Mouse (Mus musculus) myocyte (in vitro differentiated cells): Measurements from ENCODE around the gene Nfe2. TPM values are rescaled to one million over a fixed set of nuclear protein-coding genes. Genes with fewer than 3 reads are reported as not detected.
A peak's percentile ranks its signal among the peaks of the same experiment; 100 is the strongest.

Experiments
- H3K27me3 ChIP-seq: one replicate; pipeline ENCODE4 v1.6.1; 2011; ENCODE audit not compliant: control insufficient read depth, insufficient read depth, insufficient read length
- H3K36me3 ChIP-seq: one replicate; pipeline ENCODE4 v1.6.1; 2011; ENCODE audit not compliant: control insufficient read depth, insufficient read depth
- H3K4me2 ChIP-seq: one replicate; pipeline ENCODE4 v1.6.1; 2011; ENCODE audit warnings: low read depth, control low read depth
- H3K4me3 ChIP-seq: one replicate; pipeline ENCODE4 v1.5.1; 2011; ENCODE audit warnings: mild to moderate bottlenecking, control low read depth, moderate library complexity
- H3K79me2 ChIP-seq: one replicate; pipeline ENCODE4 v1.6.1; 2011; ENCODE audit not compliant: control insufficient read depth, insufficient read depth
- H3ac ChIP-seq: one replicate; pipeline ENCODE4 v1.6.1; 2011; ENCODE audit not compliant: control insufficient read depth, insufficient read length
- CEBPB ChIP-seq: IDR thresholded peaks from 2 replicates; pipeline ENCODE4 v1.6.1; 2011; ENCODE audit warnings: mild to moderate bottlenecking, moderate library complexity; ENCODE audit not compliant: poor library complexity, insufficient read depth, severe bottlenecking
- E2F4 ChIP-seq: IDR thresholded peaks from one replicate; pipeline ENCODE4 v1.6.1; 2011; ENCODE audit warnings: mild to moderate bottlenecking, control low read depth, moderate library complexity; ENCODE audit not compliant: insufficient read depth
- MAX ChIP-seq: IDR thresholded peaks from one replicate; pipeline ENCODE4 v1.6.1; 2011; ENCODE audit warnings: low read depth, mild to moderate bottlenecking, control low read depth
- MYOD1 ChIP-seq, 3 experiments: IDR thresholded peaks; one replicate each; pipeline ENCODE4 v1.6.1; 2011; ENCODE audit warnings: control low read depth in 2 of 3, low read depth in 2 of 3, mild to moderate bottlenecking in 2 of 3, moderate library complexity in 1 of 3; ENCODE audit not compliant: insufficient read length in 2 of 3, control insufficient read depth in 1 of 3
- MYOG ChIP-seq, 3 experiments: IDR thresholded peaks; one replicate each; pipeline ENCODE4 v1.6.1; 2011; ENCODE audit warnings: control low read depth in 2 of 3, low read depth in 2 of 3, mild to moderate bottlenecking in 2 of 3; ENCODE audit not compliant: insufficient read length in 2 of 3, control insufficient read depth in 1 of 3, insufficient read depth in 1 of 3
- POLR2A ChIP-seq: IDR thresholded peaks from one replicate; pipeline ENCODE4 v1.6.1; 2011; ENCODE audit warnings: low read depth, mild to moderate bottlenecking, control low read depth, moderate library complexity; ENCODE audit not compliant: insufficient read length
- POLR2AphosphoS2 ChIP-seq: IDR thresholded peaks from one replicate; pipeline ENCODE4 v1.6.1; 2011; ENCODE audit warnings: low read depth, control low read depth; ENCODE audit not compliant: insufficient read length
- REST ChIP-seq: IDR thresholded peaks from one replicate; pipeline ENCODE4 v1.6.1; 2011; ENCODE audit warnings: mild to moderate bottlenecking, control low read depth, moderate library complexity; ENCODE audit not compliant: insufficient read depth, insufficient read length
- SRF ChIP-seq: IDR thresholded peaks from one replicate; pipeline ENCODE4 v1.6.1; 2011; ENCODE audit warnings: low read depth; ENCODE audit not compliant: control insufficient read depth, insufficient read length
- TCF12 ChIP-seq: IDR thresholded peaks from one replicate; pipeline ENCODE4 v1.6.1; 2011; ENCODE audit warnings: mild to moderate bottlenecking, control low read depth; ENCODE audit not compliant: poor library complexity, insufficient read depth, severe bottlenecking
- TCF3 ChIP-seq: IDR thresholded peaks from one replicate; pipeline ENCODE4 v1.6.1; 2011; ENCODE audit warnings: low read depth, control low read depth; ENCODE audit not compliant: insufficient read length
- USF1 ChIP-seq: IDR thresholded peaks from one replicate; pipeline ENCODE4 v1.6.1; 2011; ENCODE audit warnings: low read depth, mild to moderate bottlenecking, control low read depth, moderate library complexity
- polyA plus RNA-seq: library from polyadenylated mRNA; unstranded; fragments of >200 nt; fragmentation: generic; extraction: Trizol; gene quantifications from one replicate; pipeline ENCODE4 v1.2.1, GENCODE M21; 2012; ENCODE audit warnings: missing spikeins

Gene Nfe2
- polyA plus RNA-seq, 1 experiment = 0.42 TPM

DNA sequence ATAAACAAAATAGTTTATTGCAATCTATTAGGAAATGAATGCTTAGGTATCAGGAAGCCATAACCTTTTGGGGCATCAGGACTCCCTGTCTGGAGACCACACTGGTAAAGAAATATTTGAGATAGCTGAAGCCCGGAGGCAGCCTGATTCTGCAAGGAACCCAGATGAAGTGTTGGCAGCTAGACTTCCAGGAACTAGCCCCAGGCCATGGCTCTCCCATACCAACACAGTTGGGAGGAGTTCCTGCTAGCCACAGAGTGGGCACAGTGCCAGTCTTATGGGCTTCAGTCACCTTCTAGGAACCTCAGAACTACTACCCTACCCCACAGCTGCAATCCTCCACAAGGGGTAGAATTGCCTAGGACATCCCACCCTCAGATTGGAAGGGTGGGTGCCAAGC is 1.8 kb upstream of the Nfe2 start:
- no peaks in the 10 kb centered on the region for H3K79me2 ChIP-seq
- no peak overlapping the region for H3K4me3 ChIP-seq
- H3K36me3 ChIP-seq = no peaks in the 10 kb centered on the region
- H3K4me2 ChIP-seq = no peak overlapping the region
- H3K27me3 ChIP-seq = no peaks in the 10 kb centered on the region
- peak in 1 of 3 experiments; percentile 32 for TF ChIP-seq MYOG (IDR thresholded peaks at IDR 0.05; ENCODE audit: control insufficient read depth in 1 of 3, insufficient read depth in 1 of 3, insufficient read length in 2 of 3, low read depth in 2 of 3)
- no peak for TF ChIP-seq CEBPB
- H3ac ChIP-seq = no peak overlapping the region

DNA sequence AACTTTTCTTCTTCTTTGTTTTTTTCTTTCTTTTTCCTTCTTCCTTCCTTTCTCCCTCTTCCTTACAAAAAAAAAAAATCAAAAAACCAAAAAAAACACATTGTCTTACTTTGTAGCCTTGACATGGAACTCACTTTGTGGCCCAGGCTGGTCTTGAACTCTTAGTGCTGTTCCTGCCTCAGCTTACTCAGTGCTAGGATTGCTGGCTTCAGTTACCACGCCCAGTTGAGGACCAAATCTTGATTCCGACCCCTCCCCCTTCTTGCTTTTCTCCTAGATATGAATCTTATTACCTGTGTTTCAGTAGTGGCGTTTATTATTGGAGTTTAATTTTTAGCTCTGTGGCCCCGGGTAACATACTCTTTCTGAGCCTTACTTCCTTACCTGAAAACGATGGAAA is 959 bp upstream of the Nfe2 start:
- H3K36me3 ChIP-seq = no peaks in the 10 kb centered on the region
- no peak overlapping the region for H3ac ChIP-seq
- no peak overlapping the region for H3K4me3 ChIP-seq
- no peaks in the 10 kb centered on the region for H3K79me2 ChIP-seq
- TF ChIP-seq POLR2AphosphoS2 = no peak
- no peak for TF ChIP-seq USF1
- no peak for TF ChIP-seq TCF3
- TF ChIP-seq MAX = no peak
- TF ChIP-seq REST = no peak
- no peak for TF ChIP-seq CEBPB
- no peak overlapping the region for H3K4me2 ChIP-seq
- H3K27me3 ChIP-seq = no peaks in the 10 kb centered on the region

DNA sequence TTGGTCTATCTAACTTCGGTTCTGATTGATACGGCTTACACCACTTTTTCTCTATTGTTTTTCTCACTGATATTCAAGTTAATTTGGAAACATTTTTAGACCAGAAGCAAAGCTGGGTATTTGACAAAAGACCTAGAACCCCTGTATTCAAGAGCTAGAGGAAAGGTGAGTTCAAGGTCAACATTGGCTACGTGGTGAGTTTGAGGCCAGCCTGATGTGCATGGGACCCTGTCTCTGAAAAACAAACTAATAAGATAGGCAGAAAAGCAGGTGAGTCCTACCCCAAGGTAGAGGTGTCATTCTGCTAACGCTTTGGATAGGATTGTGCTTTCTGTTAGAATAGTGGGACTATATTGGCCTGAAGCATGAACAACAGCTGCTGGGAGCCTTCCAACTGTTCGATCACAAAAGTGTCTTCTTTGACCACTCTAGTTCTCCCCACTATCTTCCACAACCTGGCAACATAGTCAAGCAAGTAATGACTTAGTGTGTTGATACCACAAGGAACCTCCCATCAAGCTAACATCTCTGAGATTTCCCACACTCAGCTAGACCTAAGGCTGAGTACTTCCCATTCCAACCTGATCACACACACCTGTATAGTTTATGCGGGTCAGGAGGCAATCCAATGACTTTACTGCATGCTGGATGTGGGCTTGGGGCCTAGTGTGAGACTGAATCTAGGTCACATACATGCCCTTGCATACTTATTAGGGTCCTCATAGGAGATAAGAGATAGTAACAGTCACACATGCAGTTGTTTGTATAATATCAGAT is 1.8 kb downstream of the Nfe2 start:
- H3ac ChIP-seq = no peak overlapping the region
- no peaks in the 10 kb centered on the region for H3K27me3 ChIP-seq
- no peak overlapping the region for H3K4me2 ChIP-seq
- H3K4me3 ChIP-seq = no peak overlapping the region
- no peaks in the 10 kb centered on the region for H3K79me2 ChIP-seq
- no peak for TF ChIP-seq MYOD1 (IDR thresholded peaks at IDR 0.05; ENCODE audit: control insufficient read depth in 1 of 3, insufficient read length in 2 of 3, low read depth in 2 of 3)
- TF ChIP-seq POLR2AphosphoS2 = no peak
- no peak for TF ChIP-seq CEBPB
- TF ChIP-seq MYOG (IDR thresholded peaks at IDR 0.05; ENCODE audit: control insufficient read depth in 1 of 3, insufficient read depth in 1 of 3, insufficient read length in 2 of 3, low read depth in 2 of 3) = no peak
- no peak for TF ChIP-seq POLR2A
- TF ChIP-seq TCF3 = no peak
- TF ChIP-seq USF1 = no peak
- TF ChIP-seq REST = no peak
- TF ChIP-seq SRF = no peak
- no peak for TF ChIP-seq TCF12
- TF ChIP-seq E2F4 = no peak
- TF ChIP-seq MAX = no peak
- no peaks in the 10 kb centered on the region for H3K36me3 ChIP-seq

DNA sequence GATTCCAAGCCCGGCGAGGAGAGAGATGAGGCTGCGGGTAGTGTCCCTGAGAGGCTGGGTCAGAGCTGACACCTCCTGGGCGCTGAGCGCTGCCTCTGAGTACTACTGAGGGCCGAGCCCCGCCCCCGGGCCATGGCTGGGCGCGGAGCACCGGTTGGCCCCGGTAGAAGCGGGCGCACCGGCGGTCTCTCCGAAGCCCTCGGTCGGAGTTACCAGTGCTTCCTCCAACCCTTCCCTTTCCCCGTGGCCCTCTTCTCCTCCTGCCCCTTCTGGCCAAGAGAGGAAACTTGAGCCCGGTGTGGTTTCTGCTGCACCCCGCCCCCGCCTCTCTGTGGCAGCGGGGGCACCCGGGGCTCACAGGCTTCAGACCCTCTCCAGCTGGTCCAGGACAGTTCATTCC is 3.0 kb downstream of the Nfe2 start:
- no peak overlapping the region for H3K4me3 ChIP-seq
- H3K36me3 ChIP-seq = no peaks in the 10 kb centered on the region
- H3ac ChIP-seq = no peak overlapping the region
- no peaks in the 10 kb centered on the region for H3K79me2 ChIP-seq
- TF ChIP-seq CEBPB = no peak
- no peak for TF ChIP-seq MYOD1 (IDR thresholded peaks at IDR 0.05; ENCODE audit: control insufficient read depth in 1 of 3, insufficient read length in 2 of 3, low read depth in 2 of 3)
- TF ChIP-seq TCF3 = no peak
- no peak for TF ChIP-seq E2F4
- TF ChIP-seq MYOG (IDR thresholded peaks at IDR 0.05; ENCODE audit: control insufficient read depth in 1 of 3, insufficient read depth in 1 of 3, insufficient read length in 2 of 3, low read depth in 2 of 3) = no peak
- TF ChIP-seq POLR2A = no peak
- H3K27me3 ChIP-seq = no peaks in the 10 kb centered on the region
- H3K4me2 ChIP-seq = peak overlapping the region; percentile 83

DNA sequence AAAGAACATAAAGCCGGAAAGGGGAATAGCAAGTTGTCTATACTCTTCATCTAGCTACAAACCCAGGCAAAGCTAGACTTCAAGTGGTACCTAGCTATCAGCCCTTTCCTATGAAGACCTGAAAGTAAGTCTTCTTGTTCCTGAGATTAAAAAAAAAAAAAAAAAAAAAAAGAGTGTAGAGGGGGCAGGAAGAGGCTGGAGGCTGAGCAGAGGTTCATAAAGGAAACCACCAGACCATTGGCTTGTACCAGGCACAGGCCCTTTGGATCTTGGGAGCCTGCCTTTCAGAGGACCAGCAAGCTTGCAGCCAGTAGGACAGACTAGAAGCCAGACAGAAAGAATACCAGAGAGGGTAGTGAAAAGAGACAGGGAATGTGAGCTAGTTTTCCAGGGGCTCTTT is 4.9 kb downstream of the Nfe2 start:
- H3K79me2 ChIP-seq = no peaks in the 10 kb centered on the region
- no peaks in the 10 kb centered on the region for H3K27me3 ChIP-seq
- no peak overlapping the region for H3K4me2 ChIP-seq
- H3ac ChIP-seq = no peak overlapping the region
- TF ChIP-seq TCF3 (no peak), CEBPB (no peak), E2F4 (no peak), POLR2A (no peak), TCF12 (no peak), REST (no peak), SRF (no peak), USF1 (no peak), MYOG (IDR thresholded peaks at IDR 0.05; ENCODE audit: control insufficient read depth in 1 of 3, insufficient read depth in 1 of 3, insufficient read length in 2 of 3, low read depth in 2 of 3) (no peak), POLR2AphosphoS2 (no peak), MAX (no peak), MYOD1 (IDR thresholded peaks at IDR 0.05; ENCODE audit: control insufficient read depth in 1 of 3, insufficient read length in 2 of 3, low read depth in 2 of 3) (no peak)
- H3K36me3 ChIP-seq = peaks cover 4% of the 10 kb centered on the region
- H3K4me3 ChIP-seq = no peak overlapping the region
